Mouse (Mus musculus) MEL (cell line): Measurements from ENCODE around the gene Vwa8.

Experiments used
- CTCF ChIP-seq, 3 experiments: IDR thresholded peaks in 2 of 3; conservative IDR thresholded peaks in 1 of 3; 2 replicates each; pipeline ENCODE4 v1.5.1; 2011 to 2012; ENCODE audit warnings: low read length in 3 of 3, low read depth in 2 of 3, mild to moderate bottlenecking in 2 of 3, improper control_type of control experiment in 1 of 3, inconsistent platforms in 1 of 3, mixed read lengths in 1 of 3, moderate library complexity in 1 of 3; ENCODE audit not compliant: control insufficient read depth in 1 of 3, insufficient read depth in 1 of 3, poor library complexity in 1 of 3, severe bottlenecking in 1 of 3
- EP300 ChIP-seq, 2 experiments: IDR thresholded peaks; 2 replicates each; pipeline ENCODE4 v1.6.1; 2011; ENCODE audit warnings: improper control_type of control experiment in 2 of 2, low read length in 2 of 2, low read depth in 1 of 2, mild to moderate bottlenecking in 1 of 2
- MAX ChIP-seq: IDR thresholded peaks from 2 replicates; pipeline ENCODE4 v1.6.1; 2011; ENCODE audit warnings: low read length, improper control_type of control experiment
- MAZ ChIP-seq: IDR thresholded peaks from 2 replicates; pipeline ENCODE4 v1.6.1; 2012; ENCODE audit warnings: low read depth, mild to moderate bottlenecking, inconsistent platforms, low read length, improper control_type of control experiment
- NRF1 ChIP-seq: IDR thresholded peaks from 2 replicates; pipeline ENCODE4 v1.6.1; 2014; ENCODE audit warnings: low read depth, mild to moderate bottlenecking, inconsistent platforms, low read length, improper control_type of control experiment, moderate library complexity; ENCODE audit not compliant: poor library complexity, insufficient read depth, severe bottlenecking
- POLR2A ChIP-seq, 2 experiments: IDR thresholded peaks; 2 replicates each; pipeline ENCODE4 v1.6.1; 2011 to 2012; ENCODE audit warnings: low read length in 2 of 2, mild to moderate bottlenecking in 2 of 2, control low read depth in 1 of 2, improper control_type of control experiment in 1 of 2, low read depth in 1 of 2, moderate library complexity in 1 of 2; ENCODE audit not compliant: control insufficient read depth in 1 of 2, insufficient read depth in 1 of 2, poor library complexity in 1 of 2
- RAD21 ChIP-seq: IDR thresholded peaks from 2 replicates; pipeline ENCODE4 v1.6.1; 2011; ENCODE audit warnings: mild to moderate bottlenecking, low read depth, low read length, improper control_type of control experiment
- SMC3 ChIP-seq: IDR thresholded peaks from 2 replicates; pipeline ENCODE4 v1.6.1; 2011; ENCODE audit warnings: low read depth, low read length, improper control_type of control experiment
- TAL1 ChIP-seq: IDR thresholded peaks from 2 replicates; pipeline ENCODE4 v1.6.1; 2012; ENCODE audit warnings: mild to moderate bottlenecking, inconsistent platforms, low read length, moderate library complexity, mixed read lengths
- USF1 ChIP-seq: IDR thresholded peaks from 2 replicates; pipeline ENCODE4 v1.6.1; 2014; ENCODE audit warnings: low read depth, mild to moderate bottlenecking, inconsistent platforms, low read length, improper control_type of control experiment, moderate library complexity
- USF2 ChIP-seq, 2 experiments: IDR thresholded peaks; 2 replicates each; pipeline ENCODE4 v1.6.1; 2011 to 2012; ENCODE audit warnings: improper control_type of control experiment in 2 of 2, low read length in 2 of 2, borderline replicate concordance in 1 of 2, inconsistent platforms in 1 of 2, low read depth in 1 of 2, mild to moderate bottlenecking in 1 of 2; ENCODE audit not compliant: insufficient read depth in 1 of 2
- ZC3H11A ChIP-seq: IDR thresholded peaks from 2 replicates; pipeline ENCODE4 v1.6.1; 2012; ENCODE audit warnings: low read depth, mild to moderate bottlenecking, inconsistent platforms, low read length, improper control_type of control experiment
- ZNF384 ChIP-seq: IDR thresholded peaks from 2 replicates; pipeline ENCODE4 v1.6.1; 2012; ENCODE audit warnings: low read depth, mild to moderate bottlenecking, inconsistent platforms, low read length, improper control_type of control experiment

DNA sequence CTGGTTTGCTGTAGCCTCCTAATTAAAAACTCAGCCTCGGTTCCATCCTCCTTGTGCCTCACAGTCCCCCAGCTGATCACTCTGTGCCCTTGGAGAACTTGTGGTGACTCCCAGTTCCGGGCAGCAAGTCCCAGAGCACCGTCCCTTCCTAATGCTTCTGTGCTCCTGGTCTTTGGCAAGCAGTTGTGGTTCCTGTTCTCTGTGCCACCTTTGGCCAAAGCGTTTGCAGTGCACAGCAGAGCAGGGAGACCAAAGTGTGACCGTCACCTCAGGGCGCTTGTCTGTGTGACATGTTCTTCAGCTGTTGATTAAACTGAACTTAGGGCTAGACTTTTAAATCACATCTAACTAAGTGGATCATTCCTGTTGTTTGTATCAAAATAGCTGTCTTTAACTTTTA is 199.1 kb downstream of the Vwa8 start:
- TF ChIP-seq MAX (no peak), USF1 (no peak), CTCF (IDR thresholded peaks at IDR 0.05 in 2 of 3, conservative IDR thresholded peaks at IDR 0.05 in 1 of 3; ENCODE audit: control insufficient read depth in 1 of 3, insufficient read depth in 1 of 3, low read depth in 2 of 3, low read length in 3 of 3, poor library complexity in 1 of 3, severe bottlenecking in 1 of 3) (no peak), ZNF384 (no peak), POLR2A (IDR thresholded peaks at IDR 0.05; ENCODE audit: control insufficient read depth in 1 of 2, insufficient read depth in 1 of 2, low read depth in 1 of 2, low read length in 2 of 2, poor library complexity in 1 of 2) (no peak), ZC3H11A (no peak), EP300 (IDR thresholded peaks at IDR 0.05; ENCODE audit: low read depth in 1 of 2, low read length in 2 of 2) (no peak), RAD21 (no peak), MAZ (no peak), USF2 (IDR thresholded peaks at IDR 0.05; ENCODE audit: borderline replicate concordance in 1 of 2, insufficient read depth in 1 of 2, low read depth in 1 of 2, low read length in 2 of 2) (no peak), SMC3 (no peak), TAL1 (no peak), NRF1 (no peak)
